Mouse (Mus musculus) T-helper 1 cell (primary cell): ENCODE results near the gene Lef1.

Source experiments
- in situ Hi-C: fragments of 300-600 bp; cut with MboI, MseI; formaldehyde crosslinking; loops from one replicate; pipeline ENCODE4 v1.15.1; 2025; ENCODE audit warnings: high pct_unique_total_duplicates

Lef1 gene

DNA sequence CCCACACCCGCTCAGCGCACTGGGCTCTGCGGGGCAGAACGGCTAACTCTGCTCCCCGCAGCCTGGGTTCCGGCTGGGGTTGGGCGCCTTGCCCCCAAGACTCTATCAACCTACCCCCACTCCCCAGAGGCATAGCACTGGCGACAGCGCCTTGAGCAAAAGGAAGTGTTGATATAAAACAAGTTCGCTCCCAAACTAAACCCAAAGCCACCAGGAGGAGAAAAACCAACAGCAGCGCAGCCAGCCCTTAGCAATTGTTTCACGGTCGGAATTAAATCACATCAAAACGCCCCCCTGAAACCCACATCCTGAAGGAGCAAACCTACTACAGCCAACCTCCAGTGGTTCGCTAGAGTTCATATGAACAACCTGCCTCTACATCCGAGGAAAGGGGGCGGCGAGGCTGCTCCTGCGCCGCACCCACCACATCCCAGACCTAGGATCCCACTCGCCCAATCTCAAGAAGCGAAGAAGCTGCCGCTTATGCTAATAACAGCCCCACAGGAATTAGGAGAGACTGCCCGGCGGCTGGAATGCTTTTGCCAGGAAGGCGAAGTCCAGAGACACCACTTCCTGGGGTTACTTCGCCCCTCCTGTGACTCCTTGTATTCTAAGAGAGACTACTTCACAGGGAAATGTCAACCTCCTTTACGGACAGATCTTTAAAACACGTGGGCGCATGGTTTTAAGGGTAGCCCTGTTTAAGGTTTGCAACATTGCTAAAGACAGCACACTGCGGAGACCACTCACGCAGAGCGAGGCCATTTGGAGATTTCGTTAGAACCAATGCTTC, 2.8 kb upstream of the Lef1 start:
- in situ Hi-C loops = no loop called here

DNA sequence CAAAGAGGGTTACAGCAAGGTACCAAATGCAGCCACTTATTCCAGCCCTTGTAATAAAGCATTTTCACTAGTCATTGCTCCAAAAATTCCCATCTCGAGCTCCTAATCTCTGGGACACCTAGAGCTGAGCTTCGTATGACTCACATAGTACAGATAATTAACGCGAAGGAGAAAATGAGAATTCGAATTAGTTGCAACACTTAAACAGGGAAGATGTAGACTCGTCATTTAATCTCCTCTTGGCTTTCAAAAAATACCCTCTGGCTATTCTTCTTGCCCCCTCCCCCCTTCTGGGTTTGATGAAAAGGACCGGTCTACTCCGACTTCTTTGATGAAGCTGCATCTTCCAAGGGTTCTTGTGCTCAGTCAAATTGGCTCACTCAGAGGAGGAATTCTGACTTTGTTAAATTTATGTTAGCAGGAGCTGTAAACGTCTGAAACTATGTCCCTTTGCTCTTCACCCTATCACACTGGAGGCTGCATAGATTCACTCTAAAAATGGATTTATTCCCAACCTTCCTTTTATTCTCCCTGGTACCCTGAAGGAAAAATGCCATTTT, 2.1 kb upstream of the Lef1 start:
- in situ Hi-C loops = no loop called here

DNA sequence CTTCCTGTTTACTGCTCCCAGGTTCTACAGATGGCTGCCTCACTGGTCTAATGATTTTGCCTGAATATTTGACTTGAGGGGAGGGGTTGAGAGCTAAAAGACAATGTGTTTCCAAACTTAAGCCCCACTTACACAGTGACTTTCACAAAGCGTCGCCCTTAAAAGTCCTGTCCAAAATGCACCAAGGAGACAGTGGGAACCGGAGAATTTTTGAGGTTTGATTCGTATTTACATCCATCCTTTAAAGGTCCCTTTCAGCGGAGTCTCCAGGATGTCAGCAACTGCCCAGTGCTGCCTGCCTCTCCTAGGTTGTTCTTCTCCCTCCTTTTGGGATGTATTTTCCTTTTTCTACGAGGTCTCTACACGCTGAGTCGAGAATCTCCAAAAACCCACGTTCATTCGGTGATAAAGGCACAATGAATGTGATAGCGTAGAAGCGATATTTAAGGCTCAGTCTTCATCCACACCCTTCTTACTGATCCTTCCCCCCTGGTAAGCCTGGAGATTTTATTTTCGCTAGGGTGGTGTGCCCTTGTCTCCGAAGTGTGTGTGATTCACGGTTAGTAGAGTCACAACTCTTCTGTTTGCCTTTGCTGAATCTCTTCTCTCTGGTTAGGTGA, 1.1 kb upstream of the Lef1 start:
- in situ Hi-C loops = no loop called here

DNA sequence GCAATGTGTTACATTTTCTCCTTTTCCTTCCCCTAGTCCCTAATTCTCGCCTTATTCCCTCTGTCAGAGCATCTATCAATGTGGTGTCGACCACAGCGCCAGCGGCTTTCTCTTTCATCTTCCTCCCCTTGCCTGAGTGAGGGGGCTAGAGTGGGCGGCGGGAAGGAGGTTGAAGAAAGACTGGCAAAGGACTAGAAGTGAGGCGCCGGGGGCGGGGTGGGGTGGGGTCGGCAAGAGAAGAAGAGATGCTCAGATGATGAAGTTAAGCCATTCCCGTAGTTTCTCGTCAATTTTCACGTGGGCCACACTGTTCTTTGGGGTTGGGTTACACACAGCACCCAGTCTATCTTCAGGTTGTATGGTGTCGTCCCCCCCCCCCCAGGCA, 593 bp upstream of the Lef1 start:
- in situ Hi-C loops = loop anchor here (10.0 kb wide), 1 partner anchor 55 kb away; no protein-coding TSS in a partner anchor

DNA sequence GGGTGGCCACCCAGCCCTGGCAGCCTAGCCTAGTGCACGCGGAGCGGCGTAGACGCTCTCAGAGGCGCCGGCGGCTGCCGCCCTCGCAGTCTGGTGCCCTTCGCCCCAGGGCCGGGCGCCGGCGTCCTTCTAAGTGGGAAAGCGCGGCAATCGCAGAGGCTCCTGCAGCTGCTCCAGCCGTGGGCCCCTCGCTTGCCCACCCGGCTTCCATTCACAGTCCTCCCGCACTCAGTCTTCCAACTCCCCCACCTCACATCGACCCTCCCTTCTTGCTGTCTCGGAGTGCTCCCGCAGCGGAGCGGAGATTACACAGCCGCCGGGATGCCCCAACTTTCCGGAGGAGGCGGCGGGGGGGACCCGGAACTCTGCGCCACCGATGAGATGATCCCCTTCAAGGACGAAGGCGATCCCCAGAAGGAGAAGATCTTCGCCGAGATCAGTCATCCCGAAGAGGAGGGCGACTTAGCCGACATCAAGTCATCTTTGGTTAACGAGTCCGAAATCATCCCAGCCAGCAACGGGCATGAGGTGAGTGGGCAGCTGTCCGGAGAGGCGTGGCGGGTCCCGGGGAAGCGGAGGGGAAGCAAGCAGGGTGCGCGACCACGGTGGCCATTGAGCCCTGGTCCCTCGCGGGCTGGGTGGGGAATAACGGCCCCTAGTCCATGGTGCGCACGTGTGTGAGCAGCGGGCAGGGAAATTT, 1.0 kb downstream of the Lef1 start:
- in situ Hi-C loops = loop anchor here (10.0 kb wide), 1 partner anchor 54 kb away; no protein-coding TSS in a partner anchor

DNA sequence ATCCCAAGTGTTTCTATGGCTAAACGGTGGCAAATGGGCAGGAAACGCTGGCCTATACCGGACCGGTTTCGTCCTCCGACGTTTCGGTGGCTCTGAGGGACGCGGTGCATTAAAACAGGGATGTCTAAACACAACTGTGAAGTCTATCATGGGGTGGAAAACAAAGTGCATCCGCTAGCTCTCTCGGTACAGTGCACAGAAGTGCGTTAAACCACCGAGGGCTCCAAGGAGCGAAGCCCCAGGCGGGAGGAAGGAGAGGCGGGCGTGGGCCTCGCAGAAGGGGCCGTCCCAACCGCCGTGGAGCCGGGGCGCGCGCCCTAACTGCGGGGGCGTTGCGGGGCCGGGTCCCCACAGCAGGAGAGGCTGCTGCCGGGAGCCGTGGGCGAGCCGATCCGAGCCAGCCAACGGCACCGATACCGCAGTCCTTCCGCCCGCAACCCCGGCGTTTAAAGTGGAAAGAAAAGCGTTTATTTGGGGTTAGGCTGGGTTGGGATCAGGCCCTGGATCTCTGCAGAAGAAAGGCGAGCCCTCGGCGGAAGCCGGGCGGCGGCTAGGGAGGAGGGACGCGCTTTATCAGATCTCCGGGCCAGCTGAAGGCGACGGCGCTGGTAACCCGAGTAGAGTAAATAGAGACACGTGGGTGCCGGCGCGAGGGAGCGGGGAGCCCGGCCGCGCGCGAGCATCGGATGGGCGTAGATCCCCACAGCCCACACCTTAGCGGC, 1.7 kb downstream of the Lef1 start:
- in situ Hi-C loops = loop anchor here (10.0 kb wide), 1 partner anchor 53 kb away; no protein-coding TSS in a partner anchor

DNA sequence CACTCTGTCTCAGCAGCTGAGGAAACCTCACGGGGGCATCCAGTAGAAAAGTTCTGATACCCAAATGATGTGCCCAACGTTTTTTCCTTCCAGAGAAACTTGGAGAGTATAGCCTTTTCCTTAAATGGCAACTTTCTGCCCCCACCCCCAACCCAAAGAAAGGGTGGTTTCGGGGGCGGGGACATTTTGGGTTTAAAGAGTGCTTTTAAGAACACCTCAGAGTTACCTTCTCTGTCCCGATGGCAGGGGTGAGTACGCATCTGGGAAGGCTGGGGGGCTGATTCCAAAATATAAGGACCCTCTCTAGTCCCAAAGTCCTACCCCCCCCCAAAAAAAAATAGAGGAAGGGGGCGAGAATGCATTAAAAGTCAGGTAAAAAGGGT, 2.3 kb downstream of the Lef1 start:
- in situ Hi-C loops = loop anchor here (10.0 kb wide), 1 partner anchor 52 kb away; no protein-coding TSS in a partner anchor

DNA sequence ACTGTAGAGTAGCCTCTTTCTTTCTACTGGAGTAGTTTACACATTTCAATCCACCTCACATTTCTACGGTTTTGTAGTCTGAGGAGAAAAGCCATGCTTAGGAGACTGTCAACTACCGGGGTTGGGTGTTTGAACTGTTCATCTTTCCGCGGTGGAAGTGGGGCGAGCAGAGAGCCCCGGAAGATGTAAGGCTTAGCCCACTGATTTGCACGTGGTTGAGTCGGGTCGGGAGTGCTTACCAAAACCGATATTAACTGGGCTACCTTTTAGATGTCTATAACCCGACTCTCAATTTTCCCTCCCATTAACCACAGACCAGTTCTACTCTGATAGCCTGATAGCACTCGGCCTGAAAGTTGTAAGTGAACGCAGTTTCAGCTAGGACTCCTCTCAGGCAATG, 2.8 kb downstream of the Lef1 start:
- in situ Hi-C loops = loop anchor here (10.0 kb wide), 1 partner anchor 52 kb away; no protein-coding TSS in a partner anchor

DNA sequence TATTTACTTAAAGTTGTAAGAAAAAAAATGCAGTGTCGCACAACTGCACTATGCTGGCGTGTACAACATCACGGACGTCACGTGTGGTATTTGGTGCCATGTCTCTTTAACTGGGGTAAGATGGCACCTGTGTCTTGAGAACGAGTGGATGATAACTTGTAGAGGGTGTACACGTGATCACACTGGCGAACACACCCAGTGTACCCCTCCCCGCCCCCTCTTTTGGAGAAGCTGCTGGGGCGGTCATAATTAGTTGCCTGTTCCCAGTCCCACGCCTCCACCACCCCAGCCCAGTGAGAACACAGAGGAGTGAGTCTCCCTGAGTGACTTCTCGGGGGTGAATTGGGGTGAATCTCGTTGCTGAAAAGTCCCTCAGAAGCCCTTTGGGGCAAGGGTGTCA, 5.8 kb downstream of the Lef1 start:
- in situ Hi-C loops = loop anchor here (10.0 kb wide), 1 partner anchor 49 kb away; no protein-coding TSS in a partner anchor

DNA sequence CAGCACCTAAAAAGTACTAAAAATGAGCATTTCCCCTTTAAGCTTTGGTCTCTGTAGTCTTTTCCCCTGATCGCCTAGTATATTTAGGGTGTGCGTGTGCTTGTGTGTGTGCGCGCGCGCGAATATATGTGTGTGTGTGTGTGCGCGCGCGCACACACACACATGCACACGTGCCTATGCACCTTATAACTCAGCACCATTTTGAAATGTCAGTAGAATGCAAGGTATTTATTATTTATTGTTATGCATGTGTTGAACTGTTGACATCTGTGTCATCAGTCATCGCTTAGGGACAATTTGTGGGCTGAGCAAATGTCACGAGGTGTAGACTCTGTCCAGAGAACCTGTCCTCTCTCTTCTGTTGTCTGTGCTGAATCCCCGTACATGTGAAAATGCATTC, 7.1 kb downstream of the Lef1 start:
- in situ Hi-C loops = loop anchor here (10.0 kb wide), 1 partner anchor 47 kb away; no protein-coding TSS in a partner anchor

DNA sequence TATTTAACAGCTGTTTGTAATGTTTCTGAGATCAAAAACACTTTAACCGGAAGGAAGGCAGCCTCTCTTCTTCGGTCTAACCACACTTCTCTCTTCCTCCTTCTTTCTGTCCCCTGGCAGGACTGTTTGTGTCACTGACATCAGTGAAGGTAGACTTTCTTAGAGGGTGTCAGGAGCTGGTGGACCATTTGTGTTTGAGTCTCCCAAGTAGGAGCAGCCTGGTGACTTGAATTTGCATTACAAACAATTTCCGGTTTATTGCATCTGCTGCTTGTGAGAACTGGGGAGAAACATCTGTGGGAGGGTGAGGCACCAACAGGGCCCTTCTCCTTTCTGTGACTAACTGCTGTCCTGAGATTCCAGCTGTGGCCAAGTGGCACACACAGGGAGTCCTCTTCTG, 7.6 kb downstream of the Lef1 start:
- in situ Hi-C loops = loop anchor here (10.0 kb wide), 1 partner anchor 47 kb away; no protein-coding TSS in a partner anchor

DNA sequence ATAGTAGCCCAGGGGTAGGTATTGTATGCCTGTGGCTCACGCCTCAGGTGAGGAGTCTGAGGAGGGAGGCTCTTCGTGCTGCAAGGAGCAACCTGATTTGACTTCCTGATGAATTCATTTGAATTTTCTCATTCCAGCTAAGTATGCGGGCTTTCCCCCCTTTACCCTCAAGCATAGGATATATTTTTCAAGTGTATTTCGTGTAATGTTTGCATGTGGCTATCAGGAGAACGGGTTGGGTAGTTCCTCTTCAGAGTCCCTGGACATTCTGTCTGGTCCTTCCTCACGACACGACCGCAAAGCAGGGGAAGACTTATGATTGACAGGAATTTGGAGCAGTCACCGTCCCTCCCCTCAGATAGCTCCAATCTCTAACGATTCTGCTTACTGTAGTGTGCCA, 9.2 kb downstream of the Lef1 start:
- in situ Hi-C loops = loop anchor here (10.0 kb wide), 1 partner anchor 45 kb away; no protein-coding TSS in a partner anchor

DNA sequence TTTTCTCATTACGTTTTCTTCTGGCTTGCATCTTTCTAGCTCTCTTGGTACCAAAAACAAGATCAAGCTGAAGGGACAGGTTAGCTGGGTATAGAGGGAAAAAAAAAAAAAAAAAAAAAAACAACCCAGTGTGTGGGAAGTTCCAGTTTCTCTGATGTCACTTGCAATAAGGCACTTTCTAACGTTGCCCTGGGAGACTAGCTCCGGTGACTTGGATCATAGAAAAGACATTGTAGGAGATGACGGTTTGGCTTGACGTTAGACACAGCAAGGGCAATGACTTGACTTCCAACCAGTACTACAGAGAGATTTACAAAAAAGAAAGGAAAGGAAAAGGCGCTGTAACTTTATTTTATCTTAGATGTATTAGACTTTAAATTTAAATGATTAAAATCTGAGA, 13.2 kb downstream of the Lef1 start:
- in situ Hi-C loops = no loop called here

DNA sequence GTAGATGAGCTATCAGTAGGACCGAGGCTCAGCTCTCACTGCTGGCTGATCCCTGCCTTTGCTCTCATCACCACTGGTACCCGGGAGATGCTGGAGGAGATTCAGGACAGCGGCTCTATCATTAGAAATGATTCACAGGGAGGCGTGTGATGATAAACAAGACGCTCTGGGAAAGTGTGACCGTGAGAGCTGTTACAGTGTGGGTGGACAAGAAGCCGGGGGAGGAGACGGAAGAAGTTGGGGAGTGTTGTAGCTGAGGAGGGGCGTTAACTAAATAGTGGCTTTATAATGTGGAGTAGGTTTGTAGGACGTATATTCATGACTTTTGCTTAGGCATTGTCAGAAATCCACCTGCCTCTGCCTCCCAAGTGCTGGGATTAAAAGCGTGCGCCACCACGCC, 15.6 kb downstream of the Lef1 start:
- in situ Hi-C loops = loop anchor here (25.0 kb wide), 1 partner anchor 1961 kb away; the partner anchor contains the start of genes Gstcd and Ints12

DNA sequence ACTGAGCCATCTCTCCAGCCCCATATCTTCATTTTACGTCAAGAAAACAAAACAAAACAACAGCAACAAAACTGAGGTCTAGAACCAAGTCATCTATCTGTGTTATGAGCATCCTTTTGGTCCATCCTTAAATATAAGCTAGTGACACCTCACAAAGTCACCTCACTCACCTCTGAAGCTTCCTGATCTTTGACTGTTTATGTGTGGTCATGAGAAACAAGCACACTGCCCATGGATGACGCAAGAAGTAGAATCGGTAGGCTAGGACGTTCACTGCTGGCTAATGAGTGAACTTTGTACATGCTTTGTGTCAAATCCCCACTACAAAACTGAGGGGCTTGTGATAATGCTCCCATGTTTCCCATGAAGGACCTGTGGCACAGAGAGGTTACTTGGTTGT, 16.2 kb downstream of the Lef1 start:
- in situ Hi-C loops = loop anchor here (25.0 kb wide), 1 partner anchor 1961 kb away; the partner anchor contains the start of genes Gstcd and Ints12

DNA sequence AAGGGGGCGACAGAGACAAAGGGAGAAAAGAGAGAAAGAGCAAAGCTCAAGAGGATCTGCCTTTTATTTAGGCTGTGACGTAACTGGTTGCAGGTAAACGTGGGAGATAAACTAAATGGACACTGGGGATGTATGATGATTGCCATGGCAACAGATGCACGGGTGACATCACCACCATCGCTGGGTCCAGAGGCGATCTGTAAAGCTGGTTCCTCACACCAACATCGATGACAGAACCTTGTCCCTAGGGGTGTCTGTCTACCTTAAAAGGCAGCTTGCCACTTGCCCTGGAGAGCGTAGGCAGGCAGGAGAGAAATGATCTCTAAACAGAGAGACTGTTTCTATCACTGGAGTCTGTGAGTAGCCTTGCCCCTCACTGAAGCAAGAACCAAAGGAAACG, 23.7 kb downstream of the Lef1 start:
- in situ Hi-C loops = loop anchor here (25.0 kb wide), 1 partner anchor 1953 kb away; the partner anchor contains the start of genes Gstcd and Ints12

DNA sequence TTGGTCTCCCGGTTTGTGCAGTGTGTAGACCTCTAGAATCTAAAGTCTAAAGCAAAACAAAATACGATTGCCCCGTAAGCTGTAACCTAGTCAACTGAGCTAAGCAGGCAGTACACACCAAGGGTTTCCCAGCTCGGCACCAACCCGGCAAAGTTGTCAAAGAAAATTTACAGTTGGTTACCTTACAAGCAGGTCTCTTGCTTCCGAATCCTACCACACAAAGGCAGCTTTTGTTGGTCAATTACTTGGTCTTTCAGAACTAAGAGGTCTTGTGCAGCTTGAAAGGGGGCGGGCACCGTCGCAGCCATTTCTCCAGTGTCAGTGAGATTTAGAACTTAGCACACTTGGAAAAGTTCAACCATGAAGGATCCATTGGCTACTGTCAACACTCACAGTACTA, 25.2 kb downstream of the Lef1 start:
- in situ Hi-C loops = loop anchor here (25.0 kb wide), 1 partner anchor 1952 kb away; the partner anchor contains the start of genes Gstcd and Ints12

DNA sequence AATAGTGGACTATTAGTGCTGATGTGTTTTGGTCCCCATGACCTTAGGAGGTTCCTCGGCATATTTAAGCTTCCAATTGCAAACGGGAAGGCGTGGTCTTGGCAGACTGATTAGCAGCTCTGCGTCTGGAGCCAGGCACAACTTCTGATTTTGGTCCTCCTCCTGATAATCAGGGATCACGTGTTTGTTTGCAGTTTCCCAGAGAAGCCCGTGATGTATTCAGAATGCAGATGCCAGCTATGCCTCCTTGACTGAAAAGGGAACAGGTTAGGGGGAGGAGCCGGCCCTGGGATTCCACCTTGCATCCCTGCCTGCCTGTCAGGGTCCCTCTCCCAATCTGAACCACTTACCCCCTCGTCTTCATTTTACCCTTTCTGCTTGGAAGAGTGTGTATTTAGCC, 26.2 kb downstream of the Lef1 start:
- in situ Hi-C loops = loop anchor here (25.0 kb wide), 1 partner anchor 1951 kb away; the partner anchor contains the start of genes Gstcd and Ints12

DNA sequence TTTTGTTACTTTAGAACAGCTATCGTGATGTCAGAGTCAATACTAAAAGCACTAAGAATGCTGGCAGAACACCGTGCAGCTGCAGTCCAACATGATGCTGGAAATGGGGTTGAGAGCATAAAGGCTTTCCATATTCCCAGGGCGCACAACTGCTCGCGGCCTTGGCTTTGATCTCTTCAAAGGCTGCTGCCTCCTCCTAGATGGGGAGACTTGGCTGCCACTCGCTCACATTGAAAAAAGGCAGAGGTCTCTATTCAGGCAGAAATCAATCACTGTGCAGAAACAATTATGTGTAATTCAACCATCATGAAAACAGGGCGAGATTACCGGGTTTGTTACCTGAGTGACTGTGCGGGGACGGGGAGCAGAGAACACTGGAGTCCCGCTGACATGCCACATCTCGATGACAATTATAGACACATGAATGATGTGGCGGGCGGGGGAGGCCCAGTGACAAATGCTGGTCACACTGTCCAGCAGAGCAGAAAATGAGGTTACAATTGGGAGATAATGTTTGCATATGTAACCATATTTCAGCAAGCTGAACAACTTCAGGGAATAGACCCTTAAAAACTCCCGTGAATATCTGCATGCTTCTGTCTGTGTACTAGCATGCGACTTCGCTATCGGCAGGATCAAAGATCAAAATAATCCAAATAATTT, 27.0 kb downstream of the Lef1 start:
- in situ Hi-C loops = loop anchor here (25.0 kb wide), 1 partner anchor 1950 kb away; the partner anchor contains the start of genes Gstcd and Ints12

DNA sequence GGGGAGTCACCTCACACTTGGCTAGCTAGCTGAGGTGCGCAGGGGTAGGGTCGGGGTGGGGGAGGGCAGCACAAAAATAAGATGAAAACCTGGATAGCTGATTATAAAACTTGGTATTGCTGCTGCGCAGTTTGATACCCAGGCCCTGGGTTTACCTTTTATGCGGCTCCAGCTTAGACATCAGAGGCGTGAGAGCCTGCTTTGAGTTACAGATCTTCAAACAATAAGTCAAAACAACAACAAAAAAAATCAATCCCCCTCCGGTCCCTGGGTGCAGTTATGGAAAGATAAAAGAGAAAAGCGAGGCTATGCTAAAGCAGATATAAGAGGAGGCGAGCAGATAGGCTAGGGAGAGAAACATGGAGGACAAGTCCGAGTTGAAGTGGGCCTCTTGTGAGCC, 28.0 kb downstream of the Lef1 start:
- in situ Hi-C loops = loop anchor here (25.0 kb wide), 1 partner anchor 1949 kb away; the partner anchor contains the start of genes Gstcd and Ints12
